Mouse (Mus musculus) brain, embryonic 14.5 days (tissue): ENCODE results near the gene Mex3a.

Experiments used
- CTCF ChIP-seq: fragments of 200-500 bp; IDR thresholded peaks from 2 replicates; pipeline ENCODE4 v1.5.1; 2012; ENCODE audit warnings: inconsistent platforms, mild to moderate bottlenecking, moderate library complexity, borderline replicate concordance; ENCODE audit not compliant: insufficient read depth, insufficient read length; ENCODE audit errors: extremely low read depth
- POLR2A ChIP-seq: fragments of 200-500 bp; IDR thresholded peaks from 2 replicates; pipeline ENCODE4 v1.6.1; 2012; ENCODE audit warnings: mild to moderate bottlenecking, inconsistent platforms, borderline replicate concordance; ENCODE audit not compliant: poor library complexity, insufficient read depth, insufficient read length, severe bottlenecking; ENCODE audit errors: extremely low read depth

DNA sequence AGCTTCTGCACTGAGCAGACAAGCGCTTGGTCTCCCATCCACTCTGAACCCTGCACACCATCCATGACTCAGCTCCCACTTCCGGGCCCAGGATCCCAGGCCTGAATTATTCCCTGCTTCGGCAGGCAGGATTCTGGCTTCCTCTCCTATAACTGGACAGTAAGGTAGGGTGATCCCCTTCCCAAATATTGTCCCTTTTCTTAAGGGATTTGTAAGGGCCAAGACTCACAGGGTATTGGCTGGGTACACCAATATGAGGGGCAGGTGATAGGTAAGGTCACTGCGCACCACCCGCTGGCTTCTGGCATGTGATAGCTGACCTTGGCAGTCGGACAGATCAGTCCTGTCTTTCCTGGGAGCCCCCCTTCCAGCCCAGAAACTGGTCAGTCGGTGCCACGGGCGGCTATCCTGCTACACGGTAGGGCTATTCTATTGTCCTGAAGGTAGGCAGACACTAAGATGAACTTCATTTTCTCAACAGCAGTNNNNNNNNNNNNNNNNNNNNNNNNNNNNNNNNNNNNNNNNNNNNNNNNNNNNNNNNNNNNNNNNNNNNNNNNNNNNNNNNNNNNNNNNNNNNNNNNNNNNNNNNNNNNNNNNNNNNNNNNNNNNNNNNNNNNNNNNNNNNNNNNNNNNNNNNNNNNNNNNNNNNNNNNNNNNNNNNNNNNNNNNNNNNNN lies 36.3 kb upstream of the Mex3a start:
- TF ChIP-seq POLR2A = no peak
- TF ChIP-seq CTCF = no peak
